Mouse (Mus musculus): ENCODE data around the gene Ptar1. TPM values are rescaled to one million over a fixed set of nuclear protein-coding genes. Genes with fewer than 3 reads are reported as not detected.
"Not testable (repeated sequence)": the region's sequence is repeated elsewhere in the genome, so short reads cannot be mapped to it uniquely, and the experiment has no call there.

The Ptar1 gene
- polyA plus RNA-seq, 1 experiment from 2014 or later, result 2.8 TPM

GRCm38 (mm10) chr19:23675656-23676055 lies 11.6 kb upstream of the Ptar1 start:
- H3K4me3 ChIP-seq (replicated peaks); ATAC-seq (ENCODE audit: insufficient read depth); H3K27me3 ChIP-seq; H3K27ac ChIP-seq (replicated peaks); H3K4me1 ChIP-seq (replicated peaks); H3K9me3 ChIP-seq (replicated peaks); H3K4me2 ChIP-seq; H3K36me3 ChIP-seq (replicated peaks); H3K9ac ChIP-seq: not testable (repeated sequence)
- WGBS (ENCODE audit: insufficient replicate concordance), result 75% methylated on average over 8 of the region's 8 CpGs

- peak overlapping the region; percentile 94 for H3K4me3 ChIP-seq (replicated peaks)
- peaks cover 7% of the 10 kb centered on the region for H3K4me1 ChIP-seq (replicated peaks)
- no peaks in the 10 kb centered on the region for H3K9me3 ChIP-seq (replicated peaks)
- H3K4me2 ChIP-seq, result peak overlapping the region; percentile 89
- 1% methylated on average over 14 of the region's 14 CpGs for WGBS (ENCODE audit: insufficient replicate concordance)
- peak overlapping the region; percentile 85 for H3K9ac ChIP-seq
- no peaks in the 10 kb centered on the region for H3K36me3 ChIP-seq (replicated peaks)
- peak overlapping the region; percentile 86 for H3K27ac ChIP-seq (replicated peaks)
- no peaks in the 10 kb centered on the region for H3K27me3 ChIP-seq
- no peak; the same call in 1 of the 2 replicates for ATAC-seq (ENCODE audit: insufficient read depth)
Measured at GRCm38 (mm10) chr19:23686962-23687295, 300 bp upstream of the Ptar1 start.

- ATAC-seq (ENCODE audit: insufficient read depth), result no peak
- Histone ChIP-seq H3K4me1 (replicated peaks) (peaks cover 7% of the 10 kb centered on the region), H3K27me3 (no peaks in the 10 kb centered on the region), H3K27ac (replicated peaks) (0 out of 2 replicates have a peak overlapping the region, but pooled peaks have one; percentile 24), H3K9me3 (replicated peaks) (no peaks in the 10 kb centered on the region), H3K9ac (peak overlapping the region; percentile 49), H3K4me2 (peak overlapping the region; percentile 89), H3K36me3 (replicated peaks) (no peaks in the 10 kb centered on the region), H3K4me3 (replicated peaks) (peak overlapping the region; percentile 94)
- 33% methylated on average over 4 of the region's 4 CpGs for WGBS (ENCODE audit: insufficient replicate concordance)
Measured at GRCm38 (mm10) chr19:23688421-23688946, 1.3 kb downstream of the Ptar1 start.

- Histone ChIP-seq H3K27me3 (no peaks in the 10 kb centered on the region), H3K4me3 (replicated peaks) (no peak overlapping the region), H3K9me3 (replicated peaks) (no peaks in the 10 kb centered on the region), H3K9ac (no peak overlapping the region), H3K4me2 (no peak overlapping the region), H3K36me3 (replicated peaks) (peaks cover 46% of the 10 kb centered on the region), H3K27ac (replicated peaks) (no peak overlapping the region), H3K4me1 (replicated peaks) (no peaks in the 10 kb centered on the region)
- no peak for ATAC-seq (ENCODE audit: insufficient read depth)
- 81% methylated on average over 4 of the region's 4 CpGs for WGBS (ENCODE audit: insufficient replicate concordance)
Measured at GRCm38 (mm10) chr19:23694344-23694743, 7.1 kb downstream of the Ptar1 start.

- Histone ChIP-seq H3K4me1 (replicated peaks) (no peaks in the 10 kb centered on the region), H3K36me3 (replicated peaks) (peaks cover 62% of the 10 kb centered on the region), H3K4me3 (replicated peaks) (no peak overlapping the region), H3K4me2 (no peak overlapping the region), H3K27ac (replicated peaks) (no peak overlapping the region), H3K9ac (no peak overlapping the region), H3K27me3 (no peaks in the 10 kb centered on the region), H3K9me3 (replicated peaks) (no peaks in the 10 kb centered on the region)
- 76% methylated on average over 8 of the region's 8 CpGs for WGBS (ENCODE audit: insufficient replicate concordance)
- no peak for ATAC-seq (ENCODE audit: insufficient read depth)
Measured at GRCm38 (mm10) chr19:23697861-23698260, 10.6 kb downstream of the Ptar1 start.

- no peak overlapping the region for H3K27ac ChIP-seq (replicated peaks)
- no peak for ATAC-seq (ENCODE audit: insufficient read depth)
- no peak overlapping the region for H3K4me2 ChIP-seq
- 79% methylated on average over 7 of the region's 7 CpGs for WGBS (ENCODE audit: insufficient replicate concordance)
- peaks cover 62% of the 10 kb centered on the region for H3K36me3 ChIP-seq (replicated peaks)
- H3K9ac ChIP-seq, result no peak overlapping the region
- H3K4me1 ChIP-seq (replicated peaks), result no peaks in the 10 kb centered on the region
- no peaks in the 10 kb centered on the region for H3K9me3 ChIP-seq (replicated peaks)
- no peak overlapping the region for H3K4me3 ChIP-seq (replicated peaks)
- no peaks in the 10 kb centered on the region for H3K27me3 ChIP-seq
Measured at GRCm38 (mm10) chr19:23698366-23698765, 11.1 kb downstream of the Ptar1 start.

- Histone ChIP-seq H3K9me3 (replicated peaks) (no peaks in the 10 kb centered on the region), H3K27ac (replicated peaks) (no peak overlapping the region), H3K4me3 (replicated peaks) (no peak overlapping the region), H3K9ac (no peak overlapping the region), H3K4me1 (replicated peaks) (no peaks in the 10 kb centered on the region), H3K27me3 (no peaks in the 10 kb centered on the region), H3K4me2 (no peak overlapping the region), H3K36me3 (replicated peaks) (peaks cover 62% of the 10 kb centered on the region)
- ATAC-seq (ENCODE audit: insufficient read depth), result no peak
- WGBS (ENCODE audit: insufficient replicate concordance), result 77% methylated on average over 4 of the region's 4 CpGs
Measured at GRCm38 (mm10) chr19:23699131-23699530, 11.9 kb downstream of the Ptar1 start.

- no peak for ATAC-seq (ENCODE audit: insufficient read depth)
- peaks cover 54% of the 10 kb centered on the region for H3K36me3 ChIP-seq (replicated peaks)
- 89% methylated on average over 10 of the region's 10 CpGs for WGBS (ENCODE audit: insufficient replicate concordance)
- H3K27ac ChIP-seq (replicated peaks), result no peak overlapping the region
- no peaks in the 10 kb centered on the region for H3K4me1 ChIP-seq (replicated peaks)
- no peak overlapping the region for H3K4me3 ChIP-seq (replicated peaks)
- H3K4me2 ChIP-seq, result no peak overlapping the region
- H3K27me3 ChIP-seq, result no peaks in the 10 kb centered on the region
- H3K9me3 ChIP-seq (replicated peaks), result no peaks in the 10 kb centered on the region
- no peak overlapping the region for H3K9ac ChIP-seq
Measured at GRCm38 (mm10) chr19:23702896-23703295, 15.7 kb downstream of the Ptar1 start.

GRCm38 (mm10) chr19:23705383-23705782 lies 18.2 kb downstream of the Ptar1 start:
- Histone ChIP-seq H3K36me3 (replicated peaks) (peaks cover 52% of the 10 kb centered on the region), H3K4me1 (replicated peaks) (no peaks in the 10 kb centered on the region), H3K9ac (no peak overlapping the region), H3K27ac (replicated peaks) (no peak overlapping the region), H3K4me2 (no peak overlapping the region), H3K4me3 (replicated peaks) (no peak overlapping the region), H3K27me3 (no peaks in the 10 kb centered on the region), H3K9me3 (replicated peaks) (no peaks in the 10 kb centered on the region)
- no peak for ATAC-seq (ENCODE audit: insufficient read depth)
- 80% methylated on average over 5 of the region's 5 CpGs for WGBS (ENCODE audit: insufficient replicate concordance)

GRCm38 (mm10) chr19:23746506-23746905 lies 59.3 kb downstream of the Ptar1 start:
- no peaks in the 10 kb centered on the region for H3K36me3 ChIP-seq (replicated peaks)
- H3K9me3 ChIP-seq (replicated peaks), result no peaks in the 10 kb centered on the region
- no peaks in the 10 kb centered on the region for H3K27me3 ChIP-seq
- no peak overlapping the region for H3K27ac ChIP-seq (replicated peaks)
- no peaks in the 10 kb centered on the region for H3K4me1 ChIP-seq (replicated peaks)
- H3K4me3 ChIP-seq (replicated peaks), result no peak overlapping the region
- ATAC-seq (ENCODE audit: insufficient read depth), result no peak
- no peak overlapping the region for H3K4me2 ChIP-seq
- 49% methylated on average over 3 of the region's 3 CpGs for WGBS (ENCODE audit: insufficient replicate concordance)
- H3K9ac ChIP-seq, result no peak overlapping the region

GRCm38 (mm10) chr19:23757011-23757410 lies 69.8 kb downstream of the Ptar1 start:
- no peak overlapping the region for H3K27ac ChIP-seq (replicated peaks)
- H3K4me1 ChIP-seq (replicated peaks), result peaks cover 9% of the 10 kb centered on the region
- H3K4me3 ChIP-seq (replicated peaks), result no peak overlapping the region
- 12% methylated on average over 7 of the region's 7 CpGs for WGBS (ENCODE audit: insufficient replicate concordance)
- no peaks in the 10 kb centered on the region for H3K9me3 ChIP-seq (replicated peaks)
- H3K27me3 ChIP-seq, result peaks cover 48% of the 10 kb centered on the region
- H3K4me2 ChIP-seq, result no peak overlapping the region
- no peaks in the 10 kb centered on the region for H3K36me3 ChIP-seq (replicated peaks)
- H3K9ac ChIP-seq, result no peak overlapping the region
- ATAC-seq (ENCODE audit: insufficient read depth), result no peak

- under 1% methylated on average over 40 of the region's 40 CpGs for WGBS (ENCODE audit: insufficient replicate concordance)
- peak overlapping the region; percentile 85 for H3K4me2 ChIP-seq
- peaks cover 9% of the 10 kb centered on the region for H3K4me1 ChIP-seq (replicated peaks)
- H3K4me3 ChIP-seq (replicated peaks), result peak overlapping the region; percentile 62
- peak; percentile 62; the same call in 1 of the 2 replicates for ATAC-seq (ENCODE audit: insufficient read depth)
- peaks cover 51% of the 10 kb centered on the region for H3K27me3 ChIP-seq
- H3K9me3 ChIP-seq (replicated peaks), result no peaks in the 10 kb centered on the region
- no peak overlapping the region for H3K27ac ChIP-seq (replicated peaks)
- peak overlapping the region; percentile 51 for H3K9ac ChIP-seq
- no peaks in the 10 kb centered on the region for H3K36me3 ChIP-seq (replicated peaks)
Measured at GRCm38 (mm10) chr19:23757961-23758553, 70.8 kb downstream of the Ptar1 start.
